Mouse (Mus musculus): Measurements from ENCODE around the gene Tpcn2.

- TF ChIP-seq POLR2A (IDR thresholded peaks at IDR 0.05; ENCODE audit: low read depth, low read length) (no peak), ZKSCAN1 (IDR thresholded peaks at IDR 0.05; ENCODE audit: borderline replicate concordance, low read depth, low read length) (no peak), KAT2A (IDR thresholded peaks at IDR 0.05; ENCODE audit: insufficient replicate concordance, low read length) (no peak), NRF1 (IDR thresholded peaks at IDR 0.05; ENCODE audit: low read depth, low read length) (no peak), CTCF (conservative IDR thresholded peaks at IDR 0.05 in 1 of 2, IDR thresholded peaks at IDR 0.05 in 1 of 2; ENCODE audit: low read depth in 2 of 2, low read length in 2 of 2) (no peak), ZNF384 (IDR thresholded peaks at IDR 0.05; ENCODE audit: low read depth, low read length) (no peak), CHD2 (IDR thresholded peaks at IDR 0.05; ENCODE audit: low read length) (no peak), HCFC1 (IDR thresholded peaks at IDR 0.05; ENCODE audit: low read depth, low read length) (no peak), EP300 (IDR thresholded peaks at IDR 0.05; ENCODE audit: low read length) (no peak), BHLHE40 (IDR thresholded peaks at IDR 0.05; ENCODE audit: low read depth, low read length) (no peak), MAX (IDR thresholded peaks at IDR 0.05; ENCODE audit: low read length) (no peak)
These were observed 62.5 kb downstream of the Tpcn2 start for GRCm38 (mm10) chr7:145221346-145221745.

All from CH12.LX (cell line).